Mouse (Mus musculus) erythroblast, embryonic 14.5 days (primary cell): Measurements from ENCODE around the gene C8b. TPM values are rescaled to one million over a fixed set of nuclear protein-coding genes. Genes with fewer than 3 reads are reported as not detected.

Source experiments
- H3K27me3 ChIP-seq: 2 replicates; pipeline ENCODE4 v1.6.1; 2012; ENCODE audit warnings: inconsistent platforms; ENCODE audit not compliant: control insufficient read depth
- H3K36me3 ChIP-seq: 2 replicates; pipeline ENCODE4 v1.6.1; 2012; ENCODE audit warnings: mild to moderate bottlenecking, inconsistent platforms; ENCODE audit not compliant: control insufficient read depth
- H3K4me1 ChIP-seq: 2 replicates; pipeline ENCODE4 v1.6.1; 2012; ENCODE audit warnings: inconsistent platforms; ENCODE audit not compliant: control insufficient read depth
- H3K4me3 ChIP-seq: replicated peaks from 2 replicates; pipeline ENCODE3; 2012; ENCODE audit warnings: moderate library complexity, mild to moderate bottlenecking, inconsistent platforms
- H3K9me3 ChIP-seq: 2 replicates; pipeline ENCODE4 v1.6.1; 2012; ENCODE audit warnings: low read length, inconsistent platforms, mixed read lengths; ENCODE audit not compliant: control insufficient read depth
- GATA1 ChIP-seq: IDR thresholded peaks from 2 replicates; pipeline ENCODE4 v1.6.1; 2012; ENCODE audit warnings: low read length, inconsistent platforms, mixed read lengths
- TAL1 ChIP-seq: IDR thresholded peaks from 3 replicates; pipeline ENCODE4 v1.6.1; 2012; ENCODE audit warnings: low read length, inconsistent platforms, mixed read lengths
- polyA plus RNA-seq: library from polyadenylated mRNA; stranded (reverse); fragments of >175 nt; gene quantifications from 2 replicates; pipeline ENCODE4 v1.2.3, GENCODE M21; 2012

The C8b gene
- polyA plus RNA-seq, 1 experiment: not detected

DNA sequence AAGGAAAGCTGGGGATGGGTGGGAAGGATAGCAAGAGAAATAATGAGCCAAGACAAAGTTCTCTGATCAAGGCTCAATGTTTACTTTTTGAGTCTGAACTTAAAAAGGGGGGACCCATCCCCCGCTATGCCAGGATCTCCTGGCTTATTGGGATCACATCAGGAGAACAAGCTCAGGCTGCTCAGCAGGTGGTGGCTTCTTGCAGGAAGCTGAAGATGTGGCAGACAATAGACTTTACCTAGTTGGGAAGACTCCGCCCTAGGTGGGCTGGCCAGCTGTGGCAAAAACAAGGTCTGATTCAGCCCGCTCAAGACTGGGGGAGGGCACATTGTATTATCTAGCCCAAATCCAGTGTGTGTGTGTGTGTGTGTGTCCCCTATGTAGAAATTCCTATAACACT lies 35.5 kb downstream of the C8b start:
- no peak for TF ChIP-seq GATA1
- no peak for TF ChIP-seq TAL1
- 0 out of 2 replicates have a peak, but pooled peaks cover 4% of the 10 kb centered on the region for H3K9me3 ChIP-seq

DNA sequence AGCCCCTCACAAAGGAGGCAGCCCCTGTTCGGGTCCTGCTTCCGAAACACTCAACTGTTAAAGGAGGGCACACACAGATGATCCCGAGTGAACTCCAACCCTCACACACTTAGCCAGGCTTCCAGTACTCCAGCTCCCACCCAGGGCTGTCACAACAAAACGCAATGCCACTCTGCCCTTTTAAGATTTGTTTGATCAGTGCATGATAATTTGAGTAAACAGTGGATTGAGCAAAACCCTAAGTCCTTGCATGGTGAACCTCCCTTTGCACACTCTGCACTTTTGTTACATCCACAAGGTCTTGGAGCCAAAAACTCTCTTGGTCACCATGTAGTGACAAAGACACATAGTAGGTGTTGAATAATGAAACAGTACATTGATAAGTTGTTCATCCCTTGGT lies 38.0 kb downstream of the C8b start:
- 0 out of 2 replicates have a peak, but pooled peaks cover 4% of the 10 kb centered on the region for H3K9me3 ChIP-seq
- H3K36me3 ChIP-seq: no peaks in the 10 kb centered on the region
- no peaks in the 10 kb centered on the region for H3K27me3 ChIP-seq
- TF ChIP-seq TAL1 (no peak), GATA1 (no peak)
- H3K4me3 ChIP-seq: no peak overlapping the region
- no peaks in the 10 kb centered on the region for H3K4me1 ChIP-seq

More for the DNA sequence above, 35.5 kb downstream of the C8b start:
- H3K4me1 ChIP-seq: no peaks in the 10 kb centered on the region
- H3K36me3 ChIP-seq: no peaks in the 10 kb centered on the region
- H3K4me3 ChIP-seq: no peak overlapping the region
- no peaks in the 10 kb centered on the region for H3K27me3 ChIP-seq

- no peaks in the 10 kb centered on the region for H3K27me3 ChIP-seq
- peaks cover 4% of the 10 kb centered on the region; the same call in 1 of the 2 replicates for H3K9me3 ChIP-seq
- no peaks in the 10 kb centered on the region for H3K36me3 ChIP-seq
- no peaks in the 10 kb centered on the region for H3K4me1 ChIP-seq
- no peak overlapping the region for H3K4me3 ChIP-seq
- TF ChIP-seq TAL1 (no peak), GATA1 (no peak)
Measured at GRCm38 (mm10) chr4:104805414-104806257, 39.5 kb downstream of the C8b start.

- Histone ChIP-seq H3K27me3 (no peaks in the 10 kb centered on the region), H3K4me1 (no peaks in the 10 kb centered on the region), H3K36me3 (no peaks in the 10 kb centered on the region), H3K4me3 (no peak overlapping the region), H3K9me3 (peaks cover 14% of the 10 kb centered on the region; the same call in 1 of the 2 replicates)
- TF ChIP-seq GATA1 (no peak), TAL1 (no peak)
Measured at GRCm38 (mm10) chr4:104810710-104811286, 44.7 kb downstream of the C8b start.

DNA sequence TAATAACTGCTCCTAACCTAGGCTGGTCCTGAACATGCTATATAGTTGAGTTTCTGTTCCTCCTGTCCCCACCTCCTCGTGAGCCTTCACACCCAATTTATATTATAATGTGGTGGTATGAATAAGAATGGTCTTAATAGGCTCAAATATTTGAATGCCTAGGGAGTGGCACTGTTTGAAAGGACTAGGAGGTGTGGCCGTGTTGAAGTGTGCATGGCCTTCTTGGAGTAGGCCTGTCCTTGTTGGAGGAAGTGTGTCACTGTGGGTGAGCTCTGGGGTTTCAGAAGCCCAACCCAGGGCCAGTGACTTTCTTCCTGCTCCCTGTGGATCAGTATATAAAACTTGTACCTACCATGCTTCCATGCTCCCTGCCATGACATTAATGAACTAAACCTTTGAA lies 47.5 kb downstream of the C8b start:
- TF ChIP-seq TAL1: no peak
- TF ChIP-seq GATA1: no peak
- Histone ChIP-seq H3K9me3 (peaks cover 18% of the 10 kb centered on the region), H3K4me3 (no peak overlapping the region), H3K36me3 (no peaks in the 10 kb centered on the region), H3K27me3 (no peaks in the 10 kb centered on the region), H3K4me1 (no peaks in the 10 kb centered on the region)

- TF ChIP-seq GATA1 (no peak), TAL1 (no peak)
- Histone ChIP-seq H3K36me3 (no peaks in the 10 kb centered on the region), H3K27me3 (no peaks in the 10 kb centered on the region), H3K4me3 (no peak overlapping the region), H3K4me1 (no peaks in the 10 kb centered on the region), H3K9me3 (peaks cover 16% of the 10 kb centered on the region)
Measured at GRCm38 (mm10) chr4:104816519-104817232, 50.6 kb downstream of the C8b start.

DNA sequence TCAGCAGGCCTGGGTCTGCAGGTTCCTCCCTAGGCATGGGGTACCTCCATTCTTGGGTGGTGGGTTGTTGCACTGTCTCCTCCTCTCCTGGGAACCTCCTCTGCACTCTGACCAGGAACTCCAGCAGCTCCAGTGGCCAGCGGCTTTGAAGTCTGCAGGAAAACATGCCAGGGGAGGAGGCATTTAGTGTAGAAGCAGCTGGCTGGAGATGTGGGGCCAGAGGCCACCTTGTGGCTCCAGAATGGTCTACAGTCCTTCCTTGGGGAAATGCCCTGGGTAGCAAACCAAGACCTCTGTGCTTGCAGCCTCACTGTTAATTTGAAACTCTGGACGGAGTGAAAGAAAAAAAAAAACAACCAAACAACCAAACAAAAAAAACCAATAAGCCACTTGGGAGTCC lies 51.4 kb downstream of the C8b start:
- Histone ChIP-seq H3K27me3 (no peaks in the 10 kb centered on the region), H3K4me3 (no peak overlapping the region), H3K36me3 (no peaks in the 10 kb centered on the region), H3K4me1 (no peaks in the 10 kb centered on the region), H3K9me3 (peaks cover 15% of the 10 kb centered on the region)
- no peak for TF ChIP-seq GATA1
- TF ChIP-seq TAL1: no peak

DNA sequence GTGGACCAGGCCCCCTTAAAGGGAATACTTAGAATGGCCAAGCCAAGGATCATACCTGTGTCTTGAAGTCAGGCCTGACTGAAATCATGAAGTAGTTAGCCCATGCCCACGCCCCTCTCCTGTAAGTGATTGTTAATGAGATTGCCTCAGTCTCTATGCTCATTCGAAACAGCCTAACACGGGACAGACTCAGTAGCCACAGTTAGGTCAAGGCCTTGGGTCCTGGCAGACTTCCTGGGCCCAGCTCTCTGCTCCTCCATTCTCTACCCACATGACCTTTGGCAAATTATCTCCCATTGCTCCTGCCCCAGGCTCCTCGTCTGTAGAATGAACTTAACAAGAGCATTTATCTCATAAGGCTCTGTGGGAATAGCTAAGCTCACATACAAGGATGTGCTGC lies 52.9 kb downstream of the C8b start:
- no peak for TF ChIP-seq TAL1
- TF ChIP-seq GATA1: no peak
- H3K4me1 ChIP-seq: no peaks in the 10 kb centered on the region
- no peaks in the 10 kb centered on the region for H3K36me3 ChIP-seq
- H3K27me3 ChIP-seq: no peaks in the 10 kb centered on the region
- peaks cover 15% of the 10 kb centered on the region for H3K9me3 ChIP-seq
- no peak overlapping the region for H3K4me3 ChIP-seq

GRCm38 (mm10) chr4:104819891-104820290 lies 53.8 kb downstream of the C8b start:
- Histone ChIP-seq H3K4me1 (no peaks in the 10 kb centered on the region), H3K27me3 (no peaks in the 10 kb centered on the region), H3K9me3 (peaks cover 12% of the 10 kb centered on the region), H3K4me3 (no peak overlapping the region), H3K36me3 (no peaks in the 10 kb centered on the region)
- TF ChIP-seq GATA1: no peak
